Mouse (Mus musculus) heart, postnatal 0 days (tissue): ENCODE results near the gene Katna1. TPM values are rescaled to one million over a fixed set of nuclear protein-coding genes. Genes with fewer than 3 reads are reported as not detected.

Experiments
- ATAC-seq: fragments of 200-750 bp; cut with Nextera tagmentation; 2 replicates; pipeline ENCODE4 v1.8.0; 2017; ENCODE audit warnings: low read depth, moderate number of reproducible peaks, moderate library complexity; ENCODE audit not compliant: insufficient read depth
- DNase-seq: peaks from one replicate; pipeline ENCODE4 v3.0.0-alpha.2; 2016; ENCODE audit warnings: low spot score
- H3K27ac ChIP-seq: fragments of 300-500 bp; sonication (generic); 2 replicates; pipeline ENCODE4 v1.5.1; 2014; ENCODE audit warnings: low read depth, mild to moderate bottlenecking
- H3K27me3 ChIP-seq: fragments of 300-500 bp; sonication (generic); 2 replicates; pipeline ENCODE4 v1.6.1; 2014; ENCODE audit warnings: low read length, mixed read lengths; ENCODE audit not compliant: control insufficient read depth, insufficient read depth
- H3K36me3 ChIP-seq: fragments of 300-500 bp; sonication (generic); replicated peaks from 2 replicates; pipeline ENCODE4 v1.6.1; 2014; ENCODE audit warnings: low read length, mixed read lengths; ENCODE audit not compliant: control insufficient read depth, insufficient read depth
- H3K4me1 ChIP-seq: fragments of 300-500 bp; sonication (generic); 2 replicates; pipeline ENCODE4 v1.6.1; 2014; ENCODE audit warnings: antibody characterized with exemption; ENCODE audit not compliant: control insufficient read depth, insufficient read depth
- H3K4me2 ChIP-seq: fragments of 300-500 bp; sonication (generic); 2 replicates; pipeline ENCODE4 v1.6.1; 2014; ENCODE audit warnings: low read depth, mild to moderate bottlenecking, low read length, moderate library complexity
- H3K4me3 ChIP-seq: fragments of 300-500 bp; sonication (generic); 2 replicates; pipeline ENCODE4 v1.5.1; 2014; ENCODE audit warnings: low read depth, low read length
- H3K9ac ChIP-seq: fragments of 300-500 bp; sonication (generic); replicated peaks from 2 replicates; pipeline ENCODE4 v1.6.1; 2014; ENCODE audit warnings: low read depth, low read length, mixed read lengths
- H3K9me3 ChIP-seq: fragments of 300-500 bp; sonication (generic); replicated peaks from 2 replicates; pipeline ENCODE4 v1.6.1; 2016; ENCODE audit warnings: low read length; ENCODE audit not compliant: control insufficient read depth
- CTCF ChIP-seq: IDR thresholded peaks from 2 replicates; pipeline ENCODE4 v1.5.1; 2016; ENCODE audit warnings: antibody characterized with exemption, control low read depth, low read depth
- EP300 ChIP-seq: IDR thresholded peaks from 2 replicates; pipeline ENCODE4 v1.6.1; 2016; ENCODE audit warnings: antibody characterized with exemption, low read depth
- WGBS: fragments of 180-500 bp; shearing (Covaris S2); extraction: QIAGEN DNeasy Blood & Tissue Kit; methylation state at CpG from one replicate; pipeline ENCODE4 v1.1.7; 2014; 5-methylcytosine and 5-hydroxymethylcytosine counted together
- polyA plus RNA-seq: library from polyadenylated mRNA; unstranded; fragments of >200 nt; fragmentation: Nextera tagmentation; extraction: Ambion mirVana; gene quantifications from 2 replicates; pipeline ENCODE4 v1.2.1, GENCODE M21; 2015
- total RNA-seq: library from RNA; depleted of rRNA; stranded (reverse); fragments of >200 nt; gene quantifications from 2 replicates; pipeline ENCODE4 v1.2.3, GENCODE M21; 2014; ENCODE audit warnings: low replicate concordance; rRNA removed

Katna1 gene
- total and polyA plus RNA-seq, 2 experiments from 2014 or later: 22.8 to 36.0 TPM

DNA sequence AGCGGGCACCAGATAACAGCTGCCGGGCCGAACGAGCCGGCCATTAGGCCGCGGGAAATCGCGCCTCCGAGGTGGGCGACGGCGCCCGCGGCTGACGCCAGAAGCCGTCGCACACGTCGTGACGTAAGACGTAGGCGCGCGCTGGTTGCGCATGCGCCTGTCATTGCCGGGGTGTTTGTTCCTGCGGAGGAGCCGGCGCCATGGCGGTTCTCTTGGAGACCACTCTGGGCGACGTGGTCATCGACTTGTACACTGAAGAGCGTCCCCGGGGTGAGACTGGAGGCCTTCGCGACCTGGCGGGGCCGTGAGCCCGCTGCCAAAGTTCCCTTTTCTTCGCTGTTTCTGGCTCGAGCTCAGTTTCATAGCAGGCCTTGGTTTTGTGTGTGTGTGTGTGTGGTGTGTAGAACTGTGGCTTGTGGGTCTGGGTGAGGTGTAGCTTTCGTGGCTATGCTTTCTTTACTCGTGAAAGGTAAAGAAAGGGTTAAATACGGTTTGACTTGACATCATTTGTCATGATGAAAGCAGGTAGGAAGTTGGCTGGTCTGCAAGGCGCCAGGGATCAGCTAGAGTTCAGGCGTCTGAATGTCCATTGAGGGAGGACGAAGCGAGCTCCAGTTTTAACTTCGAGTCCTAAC, 67.1 kb downstream of the Katna1 start, which contains the start of the genes Ginm1 and Ppil4:
Gene Ginm1, minus strand, starts transcription at position 74 of the 635 bp plus-strand sequence.
Gene Ppil4, plus strand, starts transcription at position 141 of the 635 bp plus-strand sequence.
- H3K4me3 ChIP-seq: peak within 1 kb of the TSS; percentile 70
- peak within 1 kb of the TSS; percentile 72 for H3K4me2 ChIP-seq
- peak; percentile 90 for DNase-seq
- H3K27me3 ChIP-seq: no peaks in the 10 kb centered on the region
- no peak for TF ChIP-seq CTCF
- no peak for TF ChIP-seq EP300
- H3K9ac ChIP-seq: peak within 1 kb of the TSS; percentile 83
- peaks cover 27% of the 10 kb centered on the region for H3K36me3 ChIP-seq
- H3K4me1 ChIP-seq: peaks cover 10% of the 10 kb centered on the region
- under 1% methylated on average over 52 of the region's 52 CpGs for WGBS
- peak; percentile 96 for ATAC-seq
- H3K9me3 ChIP-seq: no peaks in the 10 kb centered on the region
- H3K27ac ChIP-seq: peak within 1 kb of the TSS; percentile 68

DNA sequence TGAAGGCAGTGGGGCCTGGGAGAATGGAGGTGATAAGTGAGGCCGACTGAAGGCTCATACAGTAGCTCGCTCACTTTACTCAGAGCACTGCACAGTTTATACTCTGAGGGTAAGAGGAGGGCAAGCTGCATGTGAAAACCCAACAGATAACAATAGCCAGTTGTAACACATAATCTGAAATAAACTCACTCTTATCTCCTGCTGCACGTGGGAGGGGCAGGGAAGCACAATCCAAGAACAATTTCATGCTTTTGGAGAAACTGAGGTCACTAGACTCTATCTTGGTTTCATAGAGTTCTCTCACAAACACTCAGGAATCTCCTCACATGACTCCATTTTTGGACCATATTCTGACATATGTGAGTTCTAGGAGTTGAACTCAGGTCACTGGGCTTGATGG, 75.5 kb downstream of the Katna1 start:
- no peak for DNase-seq
- no peak for ATAC-seq
- H3K27ac ChIP-seq: no peak overlapping the region
- no peak overlapping the region for H3K9ac ChIP-seq
- TF ChIP-seq CTCF: no peak
- no peak for TF ChIP-seq EP300
- H3K9me3 ChIP-seq: no peaks in the 10 kb centered on the region
- H3K4me1 ChIP-seq: no peaks in the 10 kb centered on the region
- 67% methylated on average over 3 of the region's 3 CpGs for WGBS
- no peak overlapping the region for H3K4me2 ChIP-seq
- peaks cover 89% of the 10 kb centered on the region for H3K36me3 ChIP-seq
- H3K4me3 ChIP-seq: no peak overlapping the region
- H3K27me3 ChIP-seq: no peaks in the 10 kb centered on the region

DNA sequence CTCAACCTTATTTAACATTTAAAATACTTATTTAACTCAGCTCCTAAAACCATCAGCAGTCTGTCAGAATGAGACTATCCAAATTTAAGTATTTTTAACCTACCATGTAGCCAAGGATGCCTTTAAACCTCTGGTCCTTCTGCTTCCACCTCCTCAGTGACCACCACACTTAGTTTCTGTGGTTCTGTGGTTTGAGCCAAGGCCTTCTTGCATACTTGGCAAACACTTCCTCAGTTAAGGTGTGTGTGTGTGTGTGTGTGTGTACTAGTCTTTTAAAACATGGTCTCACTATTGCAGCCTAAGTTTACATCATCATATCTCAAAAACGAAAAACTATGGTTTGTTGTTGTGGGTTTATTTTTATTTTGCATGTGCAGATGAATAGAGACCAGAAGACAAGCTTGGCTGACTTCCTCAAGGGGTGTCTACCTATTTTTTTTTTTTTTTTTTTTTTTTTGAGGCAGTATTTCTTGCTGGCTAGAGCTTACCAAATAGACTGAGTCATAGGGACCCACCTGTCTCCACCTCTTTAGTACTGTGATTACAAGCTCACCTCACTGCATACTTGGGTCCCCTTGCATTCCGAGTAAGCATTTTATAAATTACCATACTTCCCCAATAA, 76.8 kb downstream of the Katna1 start:
- DNase-seq (no peak), ATAC-seq (no peak)
- Histone ChIP-seq H3K4me2 (no peak overlapping the region), H3K27me3 (no peaks in the 10 kb centered on the region), H3K4me1 (no peaks in the 10 kb centered on the region), H3K9me3 (no peaks in the 10 kb centered on the region), H3K4me3 (no peak overlapping the region), H3K9ac (no peak overlapping the region), H3K27ac (no peak overlapping the region), H3K36me3 (peaks cover 84% of the 10 kb centered on the region)
- TF ChIP-seq CTCF (no peak), EP300 (no peak)
- 87% methylated on average over 2 of the region's 2 CpGs for WGBS

DNA sequence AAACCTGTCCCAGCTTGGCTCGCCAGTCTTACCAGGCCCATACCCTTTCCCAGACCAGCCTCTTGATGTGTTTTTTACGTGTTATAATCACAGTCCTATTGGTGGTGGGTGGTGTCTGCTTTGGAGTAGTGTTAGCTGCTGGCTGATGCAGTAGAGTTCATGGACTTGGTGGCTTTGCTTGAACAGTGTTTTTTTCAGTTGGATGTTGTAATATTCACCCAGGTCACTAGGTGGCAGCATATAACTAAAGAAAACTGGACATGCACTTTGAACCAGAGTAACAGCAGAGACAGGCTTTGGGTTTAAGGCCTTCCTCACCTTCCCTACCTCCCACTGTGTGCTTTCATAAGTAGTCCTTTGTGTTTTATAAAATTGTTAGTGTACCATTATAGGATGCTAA, 84.1 kb downstream of the Katna1 start:
- DNase-seq: peak; percentile 67
- peak; percentile 74 for TF ChIP-seq CTCF
- TF ChIP-seq EP300: no peak
- Histone ChIP-seq H3K9ac (no peak overlapping the region), H3K36me3 (peaks cover 76% of the 10 kb centered on the region), H3K27me3 (no peaks in the 10 kb centered on the region), H3K27ac (no peak overlapping the region), H3K4me3 (no peak overlapping the region), H3K4me2 (no peak overlapping the region), H3K4me1 (no peaks in the 10 kb centered on the region), H3K9me3 (no peaks in the 10 kb centered on the region)
- peak; percentile 49; the same call in 1 of the 2 replicates for ATAC-seq
- WGBS: 55% methylated on average over 2 of the region's 2 CpGs

Other genes with a start within 250 kb of the Katna1 start
- gene Lrp11, start 136.2 kb upstream of the Katna1 start, total RNA-seq: 2.1 and 3.2 TPM in 2 replicates
- gene Lrp11, start 136.2 kb upstream of the Katna1 start, polyA plus RNA-seq: 0.79 and 0.88 TPM in 2 replicates
- 2.6 and 22.2 TPM in 2 replicates for gene Nup43, start 58.5 kb upstream of the Katna1 start, total RNA-seq
- 16.7 and 20.8 TPM in 2 replicates for gene Nup43, start 58.5 kb upstream of the Katna1 start, polyA plus RNA-seq
- 59.7 and 63.4 TPM in 2 replicates for gene Pcmt1, start 44.9 kb upstream of the Katna1 start, total RNA-seq
- 130 and 135 TPM in 2 replicates for gene Pcmt1, start 44.9 kb upstream of the Katna1 start, polyA plus RNA-seq
- gene Lats1, start 44.8 kb upstream of the Katna1 start, total RNA-seq: 11.3 and 12.2 TPM in 2 replicates
- gene Lats1, start 44.8 kb upstream of the Katna1 start, polyA plus RNA-seq: 2.1 TPM in 2 replicates
- 26.4 and 47.3 TPM in 2 replicates for gene Ginm1, start 66.8 kb downstream of the Katna1 start, total RNA-seq
- 107 TPM in 2 replicates for gene Ginm1, start 66.8 kb downstream of the Katna1 start, polyA plus RNA-seq
- gene Ppil4, start 66.9 kb downstream of the Katna1 start, total RNA-seq: 13.7 and 14.7 TPM in 2 replicates
- 24.2 and 24.9 TPM in 2 replicates for gene Ppil4, start 66.9 kb downstream of the Katna1 start, polyA plus RNA-seq
- gene Zc3h12d, start 106.5 kb downstream of the Katna1 start, total RNA-seq: 0.04 TPM in 1 of 2 replicates, not detected in the other
- 0.15 and 0.20 TPM in 2 replicates for gene Zc3h12d, start 106.5 kb downstream of the Katna1 start, polyA plus RNA-seq
- gene Tab2, start 230.2 kb downstream of the Katna1 start, total RNA-seq: 71.6 and 87.7 TPM in 2 replicates
- 12.5 and 14.3 TPM in 2 replicates for gene Tab2, start 230.2 kb downstream of the Katna1 start, polyA plus RNA-seq